Mouse (Mus musculus): Measurements from ENCODE around the gene Clec12a. TPM values are rescaled to one million over a fixed set of nuclear protein-coding genes. Genes with fewer than 3 reads are reported as not detected.
A peak's percentile ranks its signal among the peaks of the same experiment; 100 is the strongest.

The Clec12a gene
- polyA plus RNA-seq, 1 experiment from 2014 or later = 0.51 TPM

DNA sequence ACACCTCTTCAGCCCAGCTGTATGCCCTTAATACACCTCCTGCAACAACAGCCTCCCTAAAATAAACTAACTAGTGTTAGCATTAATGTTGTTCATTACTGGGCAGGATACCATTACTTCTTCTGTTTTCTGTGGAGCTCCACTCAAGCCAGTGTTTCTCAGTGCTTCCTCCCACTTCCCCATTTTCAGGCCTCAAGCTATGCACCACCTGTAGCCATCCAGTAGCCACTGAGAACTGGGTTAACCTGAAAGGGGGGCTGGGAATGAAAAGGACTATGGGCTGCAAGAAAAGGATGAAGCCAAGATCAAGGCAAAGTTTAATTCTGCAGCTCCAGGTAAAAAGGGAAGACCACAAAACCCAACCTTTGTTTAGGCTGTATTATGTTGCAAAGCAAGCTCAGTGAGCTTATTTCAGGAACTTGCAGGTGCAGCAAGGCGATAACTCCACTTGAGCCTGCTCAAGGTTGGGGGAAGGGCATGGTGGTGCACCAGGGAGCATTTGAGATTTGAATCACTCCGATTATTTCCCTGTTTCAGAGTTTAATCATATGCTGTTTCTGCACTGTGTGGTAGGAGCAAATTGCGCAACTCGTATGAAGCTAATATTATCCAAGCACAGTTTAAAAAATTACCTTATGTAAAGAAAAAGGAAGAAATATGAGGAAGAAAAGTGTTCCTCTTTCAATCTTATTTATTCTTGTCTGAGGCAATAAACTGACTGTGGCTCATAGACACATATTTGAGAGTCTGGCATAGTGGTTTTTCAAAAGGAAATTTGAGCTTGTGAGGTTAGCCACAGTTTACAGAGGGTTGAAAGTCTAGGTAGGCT is 7.2 kb downstream of the Clec12a start:
- no peaks in the 10 kb centered on the region for H3K4me1 ChIP-seq
- no peaks in the 10 kb centered on the region for H3K36me3 ChIP-seq
- 65% methylated on average over 4 of the region's 4 CpGs for WGBS
- no peak for DNase-seq (ENCODE audit: low spot score)
- no peak overlapping the region for H3K27ac ChIP-seq
- no peaks in the 10 kb centered on the region for H3K27me3 ChIP-seq (ENCODE audit: low read depth, poor library complexity, severe bottlenecking)
- H3K9me3 ChIP-seq (replicated peaks) = no peaks in the 10 kb centered on the region
- H3K4me3 ChIP-seq = no peak overlapping the region

GRCm38 (mm10) chr6:129351091-129351490 is 8.6 kb downstream of the Clec12a start:
- no peak for DNase-seq (ENCODE audit: low spot score)
- no peaks in the 10 kb centered on the region for H3K4me1 ChIP-seq
- 86% methylated on average over 3 of the region's 3 CpGs for WGBS
- no peak overlapping the region for H3K4me3 ChIP-seq
- no peak overlapping the region for H3K27ac ChIP-seq
- no peaks in the 10 kb centered on the region for H3K36me3 ChIP-seq
- H3K9me3 ChIP-seq (replicated peaks) = no peaks in the 10 kb centered on the region
- H3K27me3 ChIP-seq (ENCODE audit: low read depth, poor library complexity, severe bottlenecking) = no peaks in the 10 kb centered on the region

GRCm38 (mm10) chr6:129355774-129356173 is 13.3 kb downstream of the Clec12a start:
- no peaks in the 10 kb centered on the region for H3K4me1 ChIP-seq
- no peak overlapping the region for H3K4me3 ChIP-seq
- no peaks in the 10 kb centered on the region for H3K36me3 ChIP-seq
- H3K9me3 ChIP-seq (replicated peaks) = no peaks in the 10 kb centered on the region
- 93% methylated on average over 2 of the region's 2 CpGs for WGBS
- no peaks in the 10 kb centered on the region for H3K27me3 ChIP-seq (ENCODE audit: low read depth, poor library complexity, severe bottlenecking)
- no peak for DNase-seq (ENCODE audit: low spot score)
- H3K27ac ChIP-seq = no peak overlapping the region

GRCm38 (mm10) chr6:129356430-129356829 is 13.9 kb downstream of the Clec12a start:
- Histone ChIP-seq H3K27ac (no peak overlapping the region), H3K4me3 (no peak overlapping the region)
- DNase-seq (ENCODE audit: low spot score) = no peak

GRCm38 (mm10) chr6:129359515-129359914 is 17.0 kb downstream of the Clec12a start:
- H3K36me3 ChIP-seq = no peaks in the 10 kb centered on the region
- no peaks in the 10 kb centered on the region for H3K4me1 ChIP-seq
- DNase-seq (ENCODE audit: low spot score) = no peak
- no peak overlapping the region for H3K4me3 ChIP-seq
- no peak overlapping the region for H3K27ac ChIP-seq
- no peaks in the 10 kb centered on the region for H3K27me3 ChIP-seq (ENCODE audit: low read depth, poor library complexity, severe bottlenecking)
- H3K9me3 ChIP-seq (replicated peaks) = no peaks in the 10 kb centered on the region
- WGBS = 100% methylated on average over 2 of the region's 2 CpGs

More at GRCm38 (mm10) chr6:129356430-129356829, 13.9 kb downstream of the Clec12a start:
- H3K27me3 ChIP-seq (ENCODE audit: low read depth, poor library complexity, severe bottlenecking) = no peaks in the 10 kb centered on the region
- no peaks in the 10 kb centered on the region for H3K36me3 ChIP-seq
- no peaks in the 10 kb centered on the region for H3K9me3 ChIP-seq (replicated peaks)
- H3K4me1 ChIP-seq = no peaks in the 10 kb centered on the region

- H3K36me3 ChIP-seq = no peaks in the 10 kb centered on the region
- DNase-seq (ENCODE audit: low spot score) = no peak
- H3K9me3 ChIP-seq (replicated peaks) = no peaks in the 10 kb centered on the region
- no peaks in the 10 kb centered on the region for H3K27me3 ChIP-seq (ENCODE audit: low read depth, poor library complexity, severe bottlenecking)
- no peaks in the 10 kb centered on the region for H3K4me1 ChIP-seq
- no peak overlapping the region for H3K27ac ChIP-seq
- H3K4me3 ChIP-seq = no peak overlapping the region
- 25% methylated on average over 1 of the region's 1 CpGs for WGBS
These were observed 21.5 kb downstream of the Clec12a start for GRCm38 (mm10) chr6:129363942-129364341.

GRCm38 (mm10) chr6:129365959-129366359 is 23.5 kb downstream of the Clec12a start:
- Histone ChIP-seq H3K4me1 (no peaks in the 10 kb centered on the region), H3K27ac (no peak overlapping the region), H3K27me3 (ENCODE audit: low read depth, poor library complexity, severe bottlenecking) (no peaks in the 10 kb centered on the region), H3K4me3 (no peak overlapping the region), H3K9me3 (replicated peaks) (no peaks in the 10 kb centered on the region), H3K36me3 (no peaks in the 10 kb centered on the region)
- peak; percentile 35 for DNase-seq (ENCODE audit: low spot score)
- 28% methylated on average over 6 of the region's 6 CpGs for WGBS

DNA sequence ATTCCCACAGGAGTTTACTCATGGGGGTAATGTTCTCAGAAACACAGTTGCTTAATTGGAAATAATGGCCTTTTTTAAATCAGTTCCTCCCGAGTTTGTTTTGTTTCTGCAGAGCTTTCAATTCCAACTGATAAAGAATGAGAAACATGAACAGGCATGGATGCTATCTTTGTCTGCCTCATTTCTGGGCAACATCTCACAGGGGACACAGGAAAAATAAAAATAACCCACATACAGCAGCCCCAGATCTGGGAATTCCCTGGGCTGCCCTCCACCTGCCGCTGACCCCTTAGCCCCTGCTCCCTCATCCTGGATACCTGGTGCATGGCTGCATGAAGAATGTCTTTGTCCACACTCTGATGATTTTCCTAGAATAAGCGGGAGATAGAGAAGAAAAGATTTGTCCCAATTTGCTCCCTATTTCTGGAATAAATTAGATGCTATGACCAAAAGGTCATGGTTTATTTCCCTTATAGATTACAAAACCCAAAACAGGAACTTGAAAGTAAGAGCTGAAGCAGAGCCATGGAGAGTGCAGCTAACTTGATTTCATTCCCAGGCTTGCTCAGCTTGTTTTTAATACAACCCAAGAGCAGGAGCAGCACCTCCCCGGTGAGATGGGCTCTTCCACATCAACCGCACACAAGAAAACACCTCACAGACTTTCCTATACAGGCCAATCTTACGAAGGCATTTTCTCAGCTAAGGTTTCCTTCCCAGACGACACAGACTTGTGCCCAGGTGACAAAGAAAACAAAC is 27.1 kb downstream of the Clec12a start:
- no peaks in the 10 kb centered on the region for H3K27me3 ChIP-seq (ENCODE audit: low read depth, poor library complexity, severe bottlenecking)
- DNase-seq (ENCODE audit: low spot score) = no peak
- 73% methylated on average over 7 of the region's 7 CpGs for WGBS
- H3K4me3 ChIP-seq = no peak overlapping the region
- H3K36me3 ChIP-seq = no peaks in the 10 kb centered on the region
- no peaks in the 10 kb centered on the region for H3K9me3 ChIP-seq (replicated peaks)
- H3K4me1 ChIP-seq = 0 out of 2 replicates have a peak, but pooled peaks cover 3% of the 10 kb centered on the region
- no peak overlapping the region for H3K27ac ChIP-seq

- Histone ChIP-seq H3K4me1 (0 out of 2 replicates have a peak, but pooled peaks cover 3% of the 10 kb centered on the region), H3K4me3 (no peak overlapping the region), H3K27ac (no peak overlapping the region), H3K36me3 (no peaks in the 10 kb centered on the region), H3K9me3 (replicated peaks) (no peaks in the 10 kb centered on the region), H3K27me3 (ENCODE audit: low read depth, poor library complexity, severe bottlenecking) (no peaks in the 10 kb centered on the region)
- DNase-seq (ENCODE audit: low spot score) = no peak
- 84% methylated on average over 2 of the region's 2 CpGs for WGBS
These were observed 32.5 kb downstream of the Clec12a start for GRCm38 (mm10) chr6:129374937-129375471.

GRCm38 (mm10) chr6:129380454-129380853 is 38.0 kb downstream of the Clec12a start:
- H3K4me3 ChIP-seq = no peak overlapping the region
- DNase-seq (ENCODE audit: low spot score) = no peak
- no peaks in the 10 kb centered on the region for H3K4me1 ChIP-seq
- no peaks in the 10 kb centered on the region for H3K9me3 ChIP-seq (replicated peaks)
- H3K36me3 ChIP-seq = no peaks in the 10 kb centered on the region
- H3K27me3 ChIP-seq (ENCODE audit: low read depth, poor library complexity, severe bottlenecking) = no peaks in the 10 kb centered on the region
- WGBS = 74% methylated on average over 4 of the region's 4 CpGs
- H3K27ac ChIP-seq = no peak overlapping the region

GRCm38 (mm10) chr6:129381736-129382135 is 39.2 kb downstream of the Clec12a start:
- no peak overlapping the region for H3K27ac ChIP-seq
- no peak for DNase-seq (ENCODE audit: low spot score)
- no peaks in the 10 kb centered on the region for H3K4me1 ChIP-seq
- no peaks in the 10 kb centered on the region for H3K9me3 ChIP-seq (replicated peaks)
- H3K4me3 ChIP-seq = no peak overlapping the region
- no peaks in the 10 kb centered on the region for H3K36me3 ChIP-seq
- WGBS = 85% methylated on average over 1 of the region's 1 CpGs
- no peaks in the 10 kb centered on the region for H3K27me3 ChIP-seq (ENCODE audit: low read depth, poor library complexity, severe bottlenecking)

- no peak for DNase-seq (ENCODE audit: low spot score)
- 91% methylated on average over 3 of the region's 3 CpGs for WGBS
- Histone ChIP-seq H3K36me3 (no peaks in the 10 kb centered on the region), H3K27ac (no peak overlapping the region), H3K27me3 (ENCODE audit: low read depth, poor library complexity, severe bottlenecking) (no peaks in the 10 kb centered on the region), H3K4me3 (no peak overlapping the region), H3K4me1 (no peaks in the 10 kb centered on the region), H3K9me3 (replicated peaks) (no peaks in the 10 kb centered on the region)
These were observed 41.0 kb downstream of the Clec12a start for GRCm38 (mm10) chr6:129383466-129383865.

DNA sequence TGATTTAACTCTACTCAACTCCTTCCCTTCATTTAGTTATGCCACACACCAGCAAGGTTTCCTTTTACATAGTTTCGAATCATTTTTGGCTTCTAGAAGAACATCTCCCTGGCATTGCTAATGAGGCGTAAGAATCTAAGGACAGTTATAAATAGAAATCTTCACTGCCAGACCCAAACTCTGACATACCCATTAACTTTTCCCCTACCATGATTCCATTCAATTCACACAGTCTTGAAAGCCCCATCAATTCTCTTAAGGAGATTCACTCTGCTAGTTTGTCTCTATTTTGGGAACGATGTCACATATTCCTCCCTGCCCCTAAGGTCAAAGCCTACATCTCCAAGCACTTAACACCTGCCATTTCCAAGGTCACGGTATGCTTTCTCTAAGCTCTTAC is 42.5 kb downstream of the Clec12a start:
- Histone ChIP-seq H3K36me3 (no peaks in the 10 kb centered on the region), H3K4me1 (no peaks in the 10 kb centered on the region), H3K4me3 (no peak overlapping the region), H3K27me3 (ENCODE audit: low read depth, poor library complexity, severe bottlenecking) (no peaks in the 10 kb centered on the region), H3K9me3 (replicated peaks) (no peaks in the 10 kb centered on the region), H3K27ac (no peak overlapping the region)
- DNase-seq (ENCODE audit: low spot score) = no peak
- WGBS = 89% methylated on average over 4 of the region's 4 CpGs

Data from limb, embryonic 10.5 days (tissue).